Mouse (Mus musculus): ENCODE data around the gene Ipo13. TPM values are rescaled to one million over a fixed set of nuclear protein-coding genes. Genes with fewer than 3 reads are reported as not detected.

Ipo13 gene
- polyA plus RNA-seq, 1 experiment from 2014 or later = 37.5 TPM

- Histone ChIP-seq H3K4me3 (replicated peaks) (no peak overlapping the region), H3K36me3 (peaks cover 11% of the 10 kb centered on the region; the same call in 1 of the 2 replicates), H3K27ac (no peak overlapping the region), H3K9ac (no peak overlapping the region), H3K27me3 (replicated peaks) (no peaks in the 10 kb centered on the region), H3K9me3 (no peaks in the 10 kb centered on the region), H3K4me1 (peaks cover 13% of the 10 kb centered on the region), H3K4me2 (no peak overlapping the region)
- 91% methylated on average over 9 of the region's 9 CpGs for WGBS
- ATAC-seq (ENCODE audit: insufficient read depth, low FRiP score, low read depth) = no peak
These were observed 41.2 kb downstream of the Ipo13 start for GRCm38 (mm10) chr4:117873615-117874014.

DNA sequence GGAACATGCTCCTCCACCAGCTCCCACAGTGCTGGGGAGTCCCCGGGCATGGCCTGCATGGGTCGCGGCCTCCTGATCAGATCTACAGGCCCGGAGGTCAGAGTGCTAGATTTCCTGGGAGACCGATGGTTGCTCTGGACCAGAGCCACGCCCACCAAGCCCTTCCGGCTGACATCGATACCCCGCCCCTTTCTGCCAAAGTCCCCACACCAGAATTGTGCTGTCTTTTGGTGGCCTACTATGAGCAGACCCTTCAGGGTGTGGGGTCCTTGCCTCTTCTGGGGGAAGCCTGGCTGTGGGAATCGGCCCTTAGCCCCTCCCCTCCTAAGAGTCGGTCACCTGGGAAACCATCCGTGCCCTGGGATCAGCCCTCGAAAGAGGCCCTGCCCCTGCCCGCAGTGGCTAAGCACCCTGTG is 42.3 kb downstream of the Ipo13 start, which contains the start of gene Ccdc24:
Ccdc24 (minus strand) TSS at position 87 of the 416 bp plus-strand sequence.
- no peak within 1 kb of the TSS for H3K27ac ChIP-seq
- H3K9ac ChIP-seq = peak within 1 kb of the TSS; percentile 5; the same call in 1 of the 2 replicates
- 0 out of 2 replicates have a peak, but pooled peaks cover under 1% of the 10 kb centered on the region for H3K27me3 ChIP-seq (replicated peaks)
- peaks cover 16% of the 10 kb centered on the region for H3K4me1 ChIP-seq
- H3K4me2 ChIP-seq = peak within 1 kb of the TSS; percentile 53
- H3K4me3 ChIP-seq (replicated peaks) = peak within 1 kb of the TSS; percentile 21; the same call in 1 of the 2 replicates
- H3K9me3 ChIP-seq = no peaks in the 10 kb centered on the region
- WGBS = 7% methylated on average over 14 of the region's 14 CpGs
- no peak for ATAC-seq (ENCODE audit: insufficient read depth, low FRiP score, low read depth)
- peaks cover 10% of the 10 kb centered on the region; the same call in 1 of the 2 replicates for H3K36me3 ChIP-seq

- WGBS = 46% methylated on average over 7 of the region's 7 CpGs
- H3K36me3 ChIP-seq = 0 out of 2 replicates have a peak, but pooled peaks cover 4% of the 10 kb centered on the region
- H3K4me3 ChIP-seq (replicated peaks) = no peak overlapping the region
- no peak overlapping the region for H3K27ac ChIP-seq
- no peaks in the 10 kb centered on the region for H3K9me3 ChIP-seq
- H3K9ac ChIP-seq = no peak overlapping the region
- no peak for ATAC-seq (ENCODE audit: insufficient read depth, low FRiP score, low read depth)
- H3K4me1 ChIP-seq = peaks cover 19% of the 10 kb centered on the region
- H3K4me2 ChIP-seq = peak overlapping the region; percentile 53; the same call in 1 of the 2 replicates
- H3K27me3 ChIP-seq (replicated peaks) = 0 out of 2 replicates have a peak, but pooled peaks cover 5% of the 10 kb centered on the region
These were observed 43.0 kb downstream of the Ipo13 start for GRCm38 (mm10) chr4:117871787-117872186.

GRCm38 (mm10) chr4:117870437-117870836 is 44.4 kb downstream of the Ipo13 start:
- no peak overlapping the region for H3K9ac ChIP-seq
- ATAC-seq (ENCODE audit: insufficient read depth, low FRiP score, low read depth) = no peak
- 0 out of 2 replicates have a peak, but pooled peaks cover 5% of the 10 kb centered on the region for H3K27me3 ChIP-seq (replicated peaks)
- no peak overlapping the region for H3K4me2 ChIP-seq
- no peak overlapping the region for H3K4me3 ChIP-seq (replicated peaks)
- H3K27ac ChIP-seq = no peak overlapping the region
- H3K4me1 ChIP-seq = peaks cover 22% of the 10 kb centered on the region
- 52% methylated on average over 1 of the region's 1 CpGs for WGBS
- H3K9me3 ChIP-seq = no peaks in the 10 kb centered on the region
- H3K36me3 ChIP-seq = 0 out of 2 replicates have a peak, but pooled peaks cover 4% of the 10 kb centered on the region

DNA sequence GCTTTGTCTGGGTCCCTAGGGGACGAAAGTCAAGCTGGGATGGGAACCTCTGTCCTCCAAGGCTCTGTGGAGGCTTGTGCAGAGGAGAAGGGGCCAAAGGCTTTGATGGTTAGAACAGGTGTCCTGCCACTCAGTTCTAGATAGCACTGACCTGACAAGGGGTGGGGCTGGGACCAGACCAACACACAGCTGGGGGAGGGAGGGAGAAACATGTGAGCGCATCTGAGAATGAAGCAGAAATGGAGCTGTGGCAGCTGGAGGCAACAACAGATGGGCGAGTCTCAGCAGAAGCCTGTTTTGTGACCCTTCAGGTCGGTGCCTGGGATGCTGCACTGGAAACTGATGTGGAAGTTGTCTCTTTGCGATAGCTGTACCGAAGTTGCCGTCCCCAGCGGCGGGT is 45.5 kb downstream of the Ipo13 start:
- Histone ChIP-seq H3K4me1 (peaks cover 22% of the 10 kb centered on the region), H3K9me3 (no peaks in the 10 kb centered on the region), H3K27ac (no peak overlapping the region), H3K4me2 (no peak overlapping the region), H3K27me3 (replicated peaks) (0 out of 2 replicates have a peak, but pooled peaks cover 5% of the 10 kb centered on the region), H3K36me3 (peaks cover 4% of the 10 kb centered on the region; the same call in 1 of the 2 replicates), H3K4me3 (replicated peaks) (no peak overlapping the region), H3K9ac (no peak overlapping the region)
- no peak for ATAC-seq (ENCODE audit: insufficient read depth, low FRiP score, low read depth)
- WGBS = 65% methylated on average over 9 of the region's 9 CpGs

DNA sequence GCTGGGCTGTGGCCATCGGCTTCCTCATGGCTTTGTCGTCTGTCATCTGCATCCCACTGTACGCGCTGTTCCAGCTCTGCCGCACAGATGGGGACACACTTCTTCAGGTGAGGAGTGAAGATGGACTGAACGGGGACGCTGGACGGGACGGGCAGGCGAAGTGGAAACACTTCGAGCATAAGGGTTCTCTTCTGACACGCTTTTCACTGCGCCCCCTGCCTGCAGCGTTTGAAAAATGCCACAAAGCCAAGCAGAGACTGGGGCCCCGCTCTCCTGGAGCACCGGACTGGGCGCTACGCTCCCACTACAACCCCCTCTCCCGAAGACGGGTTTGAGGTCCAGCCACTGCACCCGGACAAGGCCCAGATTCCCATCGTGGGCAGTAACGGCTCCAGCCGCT is 47.0 kb downstream of the Ipo13 start:
- Histone ChIP-seq H3K27ac (no peak overlapping the region), H3K4me3 (replicated peaks) (no peak overlapping the region)
- WGBS = 20% methylated on average over 24 of the region's 24 CpGs

DNA sequence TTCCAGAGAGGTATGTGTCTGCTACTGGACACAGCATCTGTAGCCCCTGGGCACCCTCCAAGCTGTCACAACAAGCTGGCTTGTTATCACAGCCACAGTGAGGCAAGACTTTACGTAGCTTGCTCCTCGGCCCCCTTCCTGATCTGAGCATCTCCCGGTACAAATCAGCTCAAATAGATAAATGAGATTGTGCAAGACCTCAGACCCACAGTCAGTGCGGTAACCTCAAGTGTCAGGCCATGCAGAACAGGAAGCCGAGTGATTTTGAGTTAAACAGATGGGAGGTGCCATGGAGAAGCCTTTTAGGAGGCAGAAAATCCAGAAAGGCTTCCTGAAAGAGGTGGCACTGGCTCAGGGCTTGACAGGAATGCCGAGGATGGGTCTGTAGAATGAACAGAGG is 47.8 kb downstream of the Ipo13 start:
- Histone ChIP-seq H3K27me3 (replicated peaks) (0 out of 2 replicates have a peak, but pooled peaks cover 5% of the 10 kb centered on the region), H3K4me2 (no peak overlapping the region), H3K9me3 (no peaks in the 10 kb centered on the region), H3K4me1 (peaks cover 10% of the 10 kb centered on the region), H3K9ac (no peak overlapping the region), H3K36me3 (peaks cover 6% of the 10 kb centered on the region; the same call in 1 of the 2 replicates), H3K4me3 (replicated peaks) (no peak overlapping the region), H3K27ac (no peak overlapping the region)
- WGBS = 67% methylated on average over 6 of the region's 6 CpGs
- no peak for ATAC-seq (ENCODE audit: insufficient read depth, low FRiP score, low read depth)

More for the DNA sequence above, 47.0 kb downstream of the Ipo13 start:
- H3K36me3 ChIP-seq = peaks cover 6% of the 10 kb centered on the region; the same call in 1 of the 2 replicates
- no peak for ATAC-seq (ENCODE audit: insufficient read depth, low FRiP score, low read depth)
- peak overlapping the region; percentile 34; the same call in 1 of the 2 replicates for H3K4me2 ChIP-seq
- no peak overlapping the region for H3K9ac ChIP-seq
- H3K4me1 ChIP-seq = peaks cover 18% of the 10 kb centered on the region
- 0 out of 2 replicates have a peak, but pooled peaks cover 5% of the 10 kb centered on the region for H3K27me3 ChIP-seq (replicated peaks)
- no peaks in the 10 kb centered on the region for H3K9me3 ChIP-seq

DNA sequence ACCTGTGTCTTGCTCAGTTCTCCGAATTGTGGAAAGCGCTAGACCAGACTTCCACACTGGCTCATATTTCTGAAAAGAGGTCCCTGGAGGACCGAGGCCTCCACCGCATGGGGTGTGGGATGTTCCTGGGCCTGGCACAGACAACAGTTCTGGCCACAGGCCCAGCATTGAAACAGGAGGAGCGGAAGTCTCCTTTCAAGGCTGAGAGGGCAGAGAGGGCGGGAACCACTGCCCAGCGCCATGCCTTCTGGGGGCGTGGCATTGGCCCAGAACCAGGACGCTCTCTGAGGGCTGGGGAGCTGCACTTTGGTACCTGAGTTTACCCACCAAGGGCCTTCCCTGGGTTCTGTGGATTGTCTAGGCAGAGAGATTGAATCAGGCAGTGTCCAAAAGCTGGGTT is 48.7 kb downstream of the Ipo13 start:
- Histone ChIP-seq H3K4me2 (no peak overlapping the region), H3K36me3 (peaks cover 6% of the 10 kb centered on the region; the same call in 1 of the 2 replicates), H3K4me1 (peaks cover 9% of the 10 kb centered on the region), H3K9me3 (no peaks in the 10 kb centered on the region), H3K27me3 (replicated peaks) (0 out of 2 replicates have a peak, but pooled peaks cover 5% of the 10 kb centered on the region), H3K27ac (no peak overlapping the region), H3K4me3 (replicated peaks) (no peak overlapping the region), H3K9ac (no peak overlapping the region)
- peak; percentile 47; the same call in 1 of the 2 replicates for ATAC-seq (ENCODE audit: insufficient read depth, low FRiP score, low read depth)
- WGBS = 54% methylated on average over 9 of the region's 9 CpGs

- Histone ChIP-seq H3K9me3 (no peaks in the 10 kb centered on the region), H3K36me3 (peaks cover 6% of the 10 kb centered on the region; the same call in 1 of the 2 replicates), H3K4me2 (no peak overlapping the region), H3K27ac (no peak overlapping the region), H3K4me1 (peaks cover 15% of the 10 kb centered on the region), H3K9ac (no peak overlapping the region), H3K27me3 (replicated peaks) (0 out of 2 replicates have a peak, but pooled peaks cover 5% of the 10 kb centered on the region), H3K4me3 (replicated peaks) (no peak overlapping the region)
- WGBS = 53% methylated on average over 4 of the region's 4 CpGs
- ATAC-seq (ENCODE audit: insufficient read depth, low FRiP score, low read depth) = no peak
These were observed 52.0 kb downstream of the Ipo13 start for GRCm38 (mm10) chr4:117862823-117863222.

GRCm38 (mm10) chr4:117860570-117860969 is 54.2 kb downstream of the Ipo13 start:
- Histone ChIP-seq H3K4me1 (0 out of 2 replicates have a peak, but pooled peaks cover 6% of the 10 kb centered on the region), H3K9ac (no peak overlapping the region), H3K9me3 (no peaks in the 10 kb centered on the region), H3K27me3 (replicated peaks) (no peaks in the 10 kb centered on the region), H3K4me3 (replicated peaks) (no peak overlapping the region), H3K36me3 (peaks cover 6% of the 10 kb centered on the region; the same call in 1 of the 2 replicates), H3K27ac (no peak overlapping the region), H3K4me2 (no peak overlapping the region)
- WGBS = 81% methylated on average over 9 of the region's 9 CpGs
- no peak for ATAC-seq (ENCODE audit: insufficient read depth, low FRiP score, low read depth)

GRCm38 (mm10) chr4:117858794-117859193 is 56.0 kb downstream of the Ipo13 start:
- Histone ChIP-seq H3K4me2 (no peak overlapping the region), H3K27ac (no peak overlapping the region), H3K4me1 (0 out of 2 replicates have a peak, but pooled peaks cover 6% of the 10 kb centered on the region), H3K9me3 (no peaks in the 10 kb centered on the region), H3K36me3 (no peaks in the 10 kb centered on the region), H3K4me3 (replicated peaks) (no peak overlapping the region), H3K27me3 (replicated peaks) (no peaks in the 10 kb centered on the region), H3K9ac (no peak overlapping the region)
- 63% methylated on average over 3 of the region's 3 CpGs for WGBS
- peak; percentile 17; the same call in 1 of the 2 replicates for ATAC-seq (ENCODE audit: insufficient read depth, low FRiP score, low read depth)

DNA sequence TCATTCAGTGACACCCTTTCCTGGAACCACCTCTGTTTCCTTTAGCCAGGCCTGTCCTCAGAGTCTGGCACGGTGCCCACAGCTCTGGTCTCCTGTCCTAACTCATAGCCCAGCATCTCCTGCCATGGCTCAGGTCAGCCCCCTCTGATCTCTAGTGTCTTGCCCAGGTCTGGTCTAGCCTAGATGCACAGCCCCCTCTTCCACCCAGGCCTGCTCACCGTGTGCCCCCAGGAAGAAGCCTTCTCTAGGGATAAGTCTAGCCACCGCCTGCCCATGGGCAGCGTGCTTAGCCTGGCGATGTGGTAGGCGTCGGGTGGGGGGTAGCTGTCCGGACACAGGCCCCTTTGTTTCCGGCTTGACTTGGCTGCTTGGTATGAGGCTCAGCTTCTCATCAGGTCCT is 59.7 kb downstream of the Ipo13 start:
- Histone ChIP-seq H3K27me3 (replicated peaks) (no peaks in the 10 kb centered on the region), H3K4me1 (0 out of 2 replicates have a peak, but pooled peaks cover 6% of the 10 kb centered on the region), H3K4me3 (replicated peaks) (no peak overlapping the region), H3K36me3 (no peaks in the 10 kb centered on the region), H3K9me3 (no peaks in the 10 kb centered on the region), H3K27ac (no peak overlapping the region), H3K4me2 (no peak overlapping the region), H3K9ac (no peak overlapping the region)
- 84% methylated on average over 9 of the region's 9 CpGs for WGBS
- ATAC-seq (ENCODE audit: insufficient read depth, low FRiP score, low read depth) = no peak
